Mouse (Mus musculus): ENCODE results near the gene Manbal.

DNA sequence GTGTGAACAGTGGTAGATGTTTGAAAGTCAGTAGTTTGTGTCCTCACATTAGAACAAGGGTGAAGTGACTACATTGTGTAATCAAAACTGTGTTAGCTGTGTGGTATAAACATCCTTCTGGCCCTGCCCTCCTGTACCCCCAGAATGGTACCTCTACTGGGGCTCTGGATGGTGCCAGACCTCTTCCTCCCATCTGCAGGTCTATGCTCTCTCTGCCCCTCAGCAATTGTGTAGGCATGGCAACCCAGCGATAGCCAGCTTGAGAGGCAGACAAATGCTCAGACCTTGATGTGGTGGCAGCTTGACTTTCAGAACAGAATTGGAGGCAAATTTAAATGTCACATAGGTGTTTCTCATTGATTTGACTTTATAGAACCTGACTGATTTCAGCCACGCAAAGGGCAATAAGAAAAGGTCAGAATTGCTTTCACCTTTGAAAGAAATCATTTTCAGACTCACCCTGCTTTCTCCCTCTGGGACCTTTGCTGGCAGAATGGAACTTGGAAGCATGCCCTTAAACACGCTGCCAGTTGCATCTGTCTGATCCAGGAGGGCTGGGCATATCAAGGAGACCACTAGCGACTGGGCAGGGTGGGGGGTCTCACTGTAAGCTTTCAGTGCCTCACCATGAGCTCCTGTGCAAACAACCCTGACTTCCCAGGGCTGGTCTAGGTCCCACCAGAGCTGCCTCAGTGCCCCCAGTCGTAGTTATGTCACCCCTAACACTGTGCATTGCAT is 45.2 kb upstream of the Manbal start:
- TF ChIP-seq CTCF (IDR thresholded peaks at IDR 0.05 in 2 of 3, conservative IDR thresholded peaks at IDR 0.05 in 1 of 3; ENCODE audit: control insufficient read depth in 1 of 3, insufficient read depth in 1 of 3, low read depth in 2 of 3, low read length in 3 of 3, poor library complexity in 1 of 3, severe bottlenecking in 1 of 3) (no peak), POLR2A (IDR thresholded peaks at IDR 0.05; ENCODE audit: control insufficient read depth in 1 of 2, insufficient read depth in 1 of 2, low read depth in 1 of 2, low read length in 2 of 2, poor library complexity in 1 of 2) (no peak), SIN3A (IDR thresholded peaks at IDR 0.05; ENCODE audit: low read length) (no peak), MXI1 (IDR thresholded peaks at IDR 0.05; ENCODE audit: low read depth, low read length) (no peak)

All from MEL (cell line).